Mouse (Mus musculus) myocyte (in vitro differentiated cells): ENCODE data around the gene Dnaja4.

Source experiments
- CEBPB ChIP-seq: IDR thresholded peaks from 2 replicates; pipeline ENCODE4 v1.6.1; 2011; ENCODE audit warnings: mild to moderate bottlenecking, moderate library complexity; ENCODE audit not compliant: poor library complexity, insufficient read depth, severe bottlenecking
- E2F4 ChIP-seq: IDR thresholded peaks from one replicate; pipeline ENCODE4 v1.6.1; 2011; ENCODE audit warnings: mild to moderate bottlenecking, control low read depth, moderate library complexity; ENCODE audit not compliant: insufficient read depth
- MAX ChIP-seq: IDR thresholded peaks from one replicate; pipeline ENCODE4 v1.6.1; 2011; ENCODE audit warnings: low read depth, mild to moderate bottlenecking, control low read depth
- MYOD1 ChIP-seq, 3 experiments: IDR thresholded peaks; one replicate each; pipeline ENCODE4 v1.6.1; 2011; ENCODE audit warnings: control low read depth in 2 of 3, low read depth in 2 of 3, mild to moderate bottlenecking in 2 of 3, moderate library complexity in 1 of 3; ENCODE audit not compliant: insufficient read length in 2 of 3, control insufficient read depth in 1 of 3
- MYOG ChIP-seq, 3 experiments: IDR thresholded peaks; one replicate each; pipeline ENCODE4 v1.6.1; 2011; ENCODE audit warnings: control low read depth in 2 of 3, low read depth in 2 of 3, mild to moderate bottlenecking in 2 of 3; ENCODE audit not compliant: insufficient read length in 2 of 3, control insufficient read depth in 1 of 3, insufficient read depth in 1 of 3
- POLR2A ChIP-seq: IDR thresholded peaks from one replicate; pipeline ENCODE4 v1.6.1; 2011; ENCODE audit warnings: low read depth, mild to moderate bottlenecking, control low read depth, moderate library complexity; ENCODE audit not compliant: insufficient read length
- SRF ChIP-seq: IDR thresholded peaks from one replicate; pipeline ENCODE4 v1.6.1; 2011; ENCODE audit warnings: low read depth; ENCODE audit not compliant: control insufficient read depth, insufficient read length
- TCF12 ChIP-seq: IDR thresholded peaks from one replicate; pipeline ENCODE4 v1.6.1; 2011; ENCODE audit warnings: mild to moderate bottlenecking, control low read depth; ENCODE audit not compliant: poor library complexity, insufficient read depth, severe bottlenecking
- USF1 ChIP-seq: IDR thresholded peaks from one replicate; pipeline ENCODE4 v1.6.1; 2011; ENCODE audit warnings: low read depth, mild to moderate bottlenecking, control low read depth, moderate library complexity

GRCm38 (mm10) chr9:54700746-54701145, 2.1 kb downstream of the Dnaja4 start:
- no peak for TF ChIP-seq POLR2A
- TF ChIP-seq MYOG (IDR thresholded peaks at IDR 0.05; ENCODE audit: control insufficient read depth in 1 of 3, insufficient read depth in 1 of 3, insufficient read length in 2 of 3, low read depth in 2 of 3): no peak
- no peak for TF ChIP-seq E2F4
- TF ChIP-seq CEBPB: no peak
- TF ChIP-seq USF1: no peak
- no peak for TF ChIP-seq SRF
- TF ChIP-seq MAX: no peak
- TF ChIP-seq MYOD1 (IDR thresholded peaks at IDR 0.05; ENCODE audit: control insufficient read depth in 1 of 3, insufficient read length in 2 of 3, low read depth in 2 of 3): no peak
- TF ChIP-seq TCF12: no peak
